Mouse (Mus musculus) brain, embryonic 14.5 days (tissue): ENCODE measurements at regions not wholly inside any gene's neighbourhood (a gene's known extent, or its start where the extent isn't known, plus 50 kb on each side); places are given as distances from the start of the nearest gene placed in this dataset.

ENCODE experiments used
- CTCF ChIP-seq: fragments of 200-500 bp; IDR thresholded peaks from 2 replicates; pipeline ENCODE4 v1.5.1; 2012; ENCODE audit warnings: inconsistent platforms, mild to moderate bottlenecking, moderate library complexity, borderline replicate concordance; ENCODE audit not compliant: insufficient read depth, insufficient read length; ENCODE audit errors: extremely low read depth
- POLR2A ChIP-seq: fragments of 200-500 bp; IDR thresholded peaks from 2 replicates; pipeline ENCODE4 v1.6.1; 2012; ENCODE audit warnings: mild to moderate bottlenecking, inconsistent platforms, borderline replicate concordance; ENCODE audit not compliant: poor library complexity, insufficient read depth, insufficient read length, severe bottlenecking; ENCODE audit errors: extremely low read depth

- TF ChIP-seq CTCF, result no peak
- TF ChIP-seq POLR2A, result no peak
These were observed 194.5 kb upstream of the Nectin1 start for GRCm38 (mm10) chr9:43549293-43549692.
